Mouse (Mus musculus) kidney, adult 11 months (tissue): ENCODE results near the gene Ankrd49.

ENCODE experiments used
- DNase-seq: peaks from one replicate; pipeline ENCODE4 v3.0.0; 2022

The Ankrd49 gene

DNA sequence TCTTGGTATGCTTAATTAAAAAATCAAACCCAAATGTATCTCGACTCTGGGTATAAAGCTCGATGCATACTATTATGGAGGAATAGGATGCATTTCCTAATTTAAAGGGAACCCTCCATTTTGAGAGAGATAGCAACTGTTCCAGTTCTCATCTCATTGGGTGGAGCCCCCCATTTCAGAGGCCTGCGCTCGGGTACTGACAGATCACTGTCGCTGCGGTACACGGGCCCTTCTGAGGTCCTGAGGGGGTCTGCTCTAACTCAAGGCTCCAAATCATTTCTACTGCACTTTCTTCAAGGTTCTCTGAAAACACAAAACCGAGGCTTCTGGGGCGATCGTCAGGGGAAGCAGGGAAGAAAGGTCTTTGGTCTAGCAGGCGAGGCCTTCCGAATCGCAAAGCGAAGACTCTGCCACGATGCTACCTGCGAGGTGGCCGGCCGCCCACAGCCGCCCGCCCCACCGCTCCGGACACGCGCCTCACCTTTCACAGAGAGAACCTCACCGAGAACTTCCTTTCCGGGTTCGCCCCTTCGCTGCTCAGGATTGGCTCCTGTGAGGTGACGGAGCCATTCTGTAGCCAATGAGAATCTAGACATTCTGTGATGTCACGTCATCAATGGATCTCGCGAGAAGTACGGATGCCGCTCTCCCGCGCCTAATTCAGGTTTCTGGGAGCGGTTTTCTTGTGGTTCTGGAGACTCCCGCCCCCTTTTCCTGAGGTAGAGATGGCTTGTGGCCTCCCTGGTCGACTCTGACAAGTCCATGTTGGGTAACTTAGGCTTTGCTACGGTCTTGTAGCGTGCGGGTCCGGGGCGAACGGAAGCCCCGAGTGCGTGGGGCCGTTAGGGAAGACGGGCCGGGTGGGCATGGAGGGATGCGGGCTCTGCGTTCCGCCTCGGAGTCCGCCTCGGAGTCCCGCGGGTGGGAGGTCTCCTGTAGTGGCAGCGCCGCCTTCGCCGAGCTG, at the start of gene Ankrd49, which contains the start of gene Mre11a:
TSS of gene Ankrd49 (minus strand) at position 818 of the 964 bp plus-strand sequence.
TSS of gene Mre11a (plus strand) at position 616 of the 964 bp plus-strand sequence.
- DNase-seq, result peak; percentile 95

DNA sequence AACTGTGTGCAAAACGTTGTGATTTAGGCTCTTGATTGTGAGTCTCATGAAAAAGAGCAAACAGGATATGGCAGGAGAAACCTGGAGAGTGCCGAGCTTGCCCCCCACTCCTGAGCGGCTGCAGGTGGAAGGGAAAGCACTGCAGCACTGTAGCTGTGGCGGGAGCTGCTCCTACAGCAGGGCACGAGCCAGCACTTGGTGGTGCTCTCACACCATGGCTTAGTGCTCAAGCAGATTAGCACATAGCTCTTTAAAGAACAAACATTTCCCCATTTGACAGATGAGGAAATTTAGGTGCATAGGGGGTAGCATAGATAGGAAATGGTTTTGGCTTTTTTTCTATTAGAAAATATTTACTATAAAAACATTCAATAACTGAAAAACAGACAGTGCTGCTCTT, 47.4 kb upstream of the Ankrd49 start:
- DNase-seq, result no peak

GRCm38 (mm10) chr9:14827875-14828274, 43.2 kb upstream of the Ankrd49 start:
- no peak for DNase-seq

DNA sequence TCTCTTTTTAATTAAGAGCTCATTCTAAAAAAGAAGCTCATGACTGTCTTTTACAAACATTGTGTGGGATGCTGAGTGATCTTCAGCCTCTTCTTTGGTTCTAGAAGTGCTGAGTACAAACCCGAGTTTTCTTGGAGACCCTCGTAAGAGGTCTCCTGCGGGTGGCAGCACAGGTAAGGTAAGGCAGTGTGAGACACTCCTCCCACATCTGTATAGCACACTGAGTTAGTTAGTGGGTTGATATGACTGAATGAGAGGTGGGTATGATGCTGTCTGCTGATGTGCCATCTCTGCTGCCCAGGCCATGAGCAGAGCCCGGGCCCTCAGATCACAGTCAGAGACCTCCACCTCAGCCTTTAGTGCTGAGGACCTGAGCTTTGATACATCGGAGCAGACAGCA, 40.2 kb upstream of the Ankrd49 start:
- no peak for DNase-seq

DNA sequence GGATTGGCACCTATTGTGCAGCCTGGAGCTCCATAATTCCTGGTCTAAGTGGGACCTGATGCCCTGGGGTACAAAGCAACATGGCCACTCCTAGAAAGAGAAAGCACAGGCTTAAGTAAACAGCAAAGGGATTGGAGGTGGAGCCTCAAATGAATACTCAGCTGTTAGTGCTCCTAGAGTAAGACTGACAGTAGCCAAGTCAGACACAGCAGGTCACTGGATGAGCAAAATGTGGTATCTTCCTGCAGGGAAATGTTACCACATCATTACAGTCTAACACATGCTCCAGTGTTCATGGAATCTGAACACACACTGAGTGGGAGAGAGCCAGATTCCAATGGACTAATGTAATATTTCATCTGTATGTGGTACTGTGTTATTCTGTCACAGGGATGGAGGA, 36.7 kb upstream of the Ankrd49 start:
- no peak for DNase-seq

- DNase-seq, result no peak
These were observed 25.5 kb upstream of the Ankrd49 start for GRCm38 (mm10) chr9:14810111-14810510.

- no peak for DNase-seq
These were observed 22.1 kb upstream of the Ankrd49 start for GRCm38 (mm10) chr9:14806786-14807185.

DNA sequence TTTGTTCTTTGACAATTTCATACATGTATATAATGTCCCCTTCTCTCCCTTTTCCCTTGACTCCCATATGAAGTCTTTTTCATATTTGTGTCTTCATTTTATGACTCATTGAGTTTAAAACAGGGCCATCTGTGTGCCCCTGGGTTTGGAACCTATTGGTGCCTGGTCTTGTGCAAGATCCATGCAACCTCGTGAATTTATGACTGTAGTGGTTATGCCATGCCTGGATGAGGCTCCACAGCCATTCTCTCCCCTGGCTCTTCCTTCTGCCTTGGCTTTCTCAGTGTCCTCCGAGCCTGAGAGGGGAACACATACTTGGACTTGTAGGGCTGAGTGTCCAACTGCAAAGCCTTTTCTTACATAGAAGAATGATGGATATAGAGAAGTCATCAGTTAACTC, 21.1 kb upstream of the Ankrd49 start:
- DNase-seq, result no peak

- DNase-seq, result no peak
These were observed 2.7 kb upstream of the Ankrd49 start for GRCm38 (mm10) chr9:14787356-14787755.

DNA sequence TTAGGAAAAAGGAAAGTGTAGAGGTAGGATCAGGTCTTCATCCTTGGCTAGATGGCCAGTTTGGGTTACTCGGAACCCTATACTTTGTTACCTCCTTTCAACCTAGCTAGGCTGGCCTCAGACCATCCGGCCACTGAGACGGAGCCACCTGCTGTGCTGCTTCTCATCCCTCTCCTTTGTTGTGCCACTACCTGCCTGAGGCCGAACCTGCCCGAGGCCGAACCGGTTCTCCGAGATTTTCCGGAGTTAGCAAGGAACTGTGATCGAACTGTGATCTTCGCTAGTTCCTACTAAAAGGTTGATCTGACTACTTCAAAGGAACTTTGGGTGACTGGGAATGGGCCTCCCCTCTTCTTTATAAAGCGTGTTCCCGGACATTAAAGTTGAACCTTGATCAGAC, 6.3 kb downstream of the Ankrd49 start:
- DNase-seq, result no peak

- no peak for DNase-seq
These were observed 10.8 kb downstream of the Ankrd49 start for GRCm38 (mm10) chr9:14773813-14774212.

DNA sequence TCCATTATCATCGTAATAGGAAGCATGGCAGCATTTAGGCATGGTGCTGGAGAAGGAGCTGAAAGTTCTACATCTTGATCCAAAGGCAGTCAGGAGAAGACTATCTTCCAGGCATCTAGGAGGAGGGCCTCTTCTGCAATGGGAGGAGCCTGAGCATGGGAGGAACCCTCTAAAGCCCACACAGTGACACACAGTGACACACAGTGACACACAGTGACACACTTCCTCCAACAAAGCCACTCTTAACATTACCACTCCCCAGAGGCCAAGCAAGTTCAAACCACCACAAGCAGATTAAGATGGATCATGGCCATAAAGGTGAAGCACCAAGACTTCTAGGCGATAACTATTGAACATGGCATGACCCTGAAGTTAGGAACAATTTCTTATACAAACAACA, 12.6 kb downstream of the Ankrd49 start:
- DNase-seq, result no peak

- DNase-seq, result no peak
These were observed 13.7 kb downstream of the Ankrd49 start, which contains the start of gene 1700012B09Rik for GRCm38 (mm10) chr9:14770803-14771471. TSS of gene 1700012B09Rik (minus strand) at chr9:14771030.

GRCm38 (mm10) chr9:14769811-14770210, 14.8 kb downstream of the Ankrd49 start:
- DNase-seq, result no peak

GRCm38 (mm10) chr9:14764765-14765164, 19.9 kb downstream of the Ankrd49 start:
- DNase-seq, result no peak

DNA sequence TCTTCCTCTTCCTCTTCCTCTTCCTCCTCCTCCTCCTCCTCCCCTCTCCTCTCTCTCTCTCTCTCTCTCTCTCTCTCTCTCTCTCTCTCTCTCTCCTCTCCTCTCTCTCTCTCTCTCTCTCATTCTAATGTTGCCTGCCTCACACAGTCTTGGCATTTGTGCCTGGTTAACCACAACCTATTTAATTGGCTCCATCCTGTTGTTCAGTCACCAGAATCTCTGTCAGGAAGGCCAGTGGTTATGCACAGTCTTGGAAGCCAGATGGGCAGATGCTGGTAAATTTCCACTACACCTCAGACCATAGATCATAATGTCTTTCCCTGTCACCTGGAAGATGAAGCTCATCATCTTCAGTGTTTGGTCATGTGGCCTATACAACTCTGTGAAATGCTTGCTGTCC, 25.4 kb downstream of the Ankrd49 start:
- DNase-seq, result no peak

DNA sequence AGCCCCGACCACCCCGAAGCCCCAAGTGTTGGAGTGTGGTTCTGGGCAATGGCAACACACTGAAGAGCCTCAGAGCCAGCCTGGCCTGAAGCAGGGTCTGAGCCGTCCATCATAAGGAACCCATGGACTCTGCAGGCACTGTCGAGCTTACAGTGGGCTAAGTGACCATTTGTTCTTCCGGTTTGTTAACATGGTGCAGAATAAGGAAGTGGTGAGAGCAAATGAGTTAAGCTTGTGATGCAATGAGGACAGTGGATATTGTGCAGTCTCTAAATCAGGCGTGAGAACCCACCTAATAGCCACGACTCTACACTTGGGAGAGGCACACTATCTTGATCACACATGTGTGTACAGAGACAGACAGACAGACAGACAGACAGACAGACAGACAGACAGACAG, 26.1 kb downstream of the Ankrd49 start:
- DNase-seq, result no peak

- DNase-seq, result no peak
These were observed 30.2 kb downstream of the Ankrd49 start for GRCm38 (mm10) chr9:14754469-14754868.

DNA sequence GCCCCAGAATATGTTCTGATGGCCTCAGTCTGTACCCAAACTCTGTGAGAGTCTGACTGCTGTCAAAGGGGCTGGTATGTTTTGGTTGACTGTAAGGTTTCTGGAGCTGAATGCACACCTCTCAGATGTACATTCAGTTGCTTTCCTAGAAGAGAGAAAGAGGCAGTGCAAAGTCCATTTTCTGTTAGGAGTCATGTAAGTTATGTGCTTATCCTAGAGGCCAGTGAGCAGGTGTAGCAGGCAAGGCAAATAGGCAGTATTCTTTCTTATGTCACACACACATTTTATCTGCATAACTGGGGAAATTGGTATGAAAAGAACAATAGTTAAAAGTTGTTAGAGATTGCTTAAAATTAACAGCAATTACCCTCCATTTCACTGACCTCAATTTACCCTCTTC, 30.7 kb downstream of the Ankrd49 start:
- no peak for DNase-seq

DNA sequence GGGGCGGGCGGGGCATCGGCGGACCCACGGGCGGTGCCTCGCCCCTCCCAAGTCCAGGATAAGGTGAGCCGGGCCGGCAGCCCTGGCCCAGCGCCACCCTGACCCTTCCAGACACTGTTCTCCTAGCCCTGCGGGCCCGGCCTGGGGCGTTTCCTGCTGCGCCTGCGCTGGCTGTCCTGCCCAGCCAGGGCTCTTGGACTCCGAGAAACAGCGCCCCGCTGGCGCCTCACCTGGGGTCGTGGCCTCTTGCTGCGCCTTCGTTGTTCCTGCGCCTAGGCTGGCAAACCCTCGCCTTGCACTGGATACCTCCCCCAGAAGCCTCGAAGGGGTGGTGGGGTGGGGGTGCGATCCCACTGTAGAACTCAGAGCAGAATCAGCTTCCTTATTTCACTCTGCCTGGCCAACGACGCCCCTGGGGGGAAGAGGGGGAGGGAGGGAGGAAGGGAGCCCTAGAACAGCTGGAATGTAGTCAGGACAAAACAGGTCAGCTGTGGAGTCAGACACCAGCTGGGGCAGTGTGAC, 32.6 kb downstream of the Ankrd49 start, which contains the start of gene Fut4:
TSS of gene Fut4 (minus strand) at position 393 of the 522 bp plus-strand sequence.
- peak; percentile 66 for DNase-seq

- DNase-seq, result no peak
These were observed 33.1 kb downstream of the Ankrd49 start for GRCm38 (mm10) chr9:14751503-14752000.

DNA sequence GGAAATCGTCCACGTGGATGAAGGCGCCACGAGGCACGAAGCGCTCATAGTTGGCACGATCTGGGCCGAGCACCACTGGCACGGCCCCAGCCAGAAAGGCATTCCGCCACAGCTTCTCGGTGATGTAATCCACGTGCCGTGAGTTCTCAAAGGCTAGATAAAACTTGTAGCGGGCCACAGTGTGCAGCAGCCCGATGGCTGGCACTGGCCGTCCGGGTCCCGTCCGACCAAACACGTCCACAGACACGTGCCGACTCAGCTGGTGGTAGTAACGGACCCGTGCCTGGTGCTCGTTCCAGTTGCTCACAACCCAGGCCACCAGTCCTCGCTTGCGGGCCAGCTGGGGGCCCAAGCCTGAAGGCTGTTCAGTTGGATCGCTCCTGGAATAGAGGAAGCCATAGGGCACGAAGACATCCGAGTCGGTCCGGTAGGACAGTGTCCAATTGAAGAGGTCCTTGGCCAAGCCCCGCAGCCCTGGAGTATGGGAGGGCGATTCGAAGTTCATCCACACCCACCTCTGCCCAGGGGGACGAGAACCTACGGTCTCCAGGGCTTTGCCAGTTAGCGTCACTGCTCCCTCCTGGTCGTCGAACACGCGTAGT, 33.7 kb downstream of the Ankrd49 start:
- DNase-seq, result no peak
